Mouse (Mus musculus) right cerebral cortex, postnatal 25 days (tissue): ENCODE data around the gene Set.
"Not testable (repeated sequence)": the region's sequence is repeated elsewhere in the genome, so short reads cannot be mapped to it uniquely, and the experiment has no call there.

Experiments used
- DNase-seq: peaks from one replicate; pipeline ENCODE4 v3.0.0; 2022

Set gene

GRCm38 (mm10) chr2:30057223-30057904 lies at the start of gene Set:
Set (plus strand) TSS chr2:30057378.
- DNase-seq = no peak

DNA sequence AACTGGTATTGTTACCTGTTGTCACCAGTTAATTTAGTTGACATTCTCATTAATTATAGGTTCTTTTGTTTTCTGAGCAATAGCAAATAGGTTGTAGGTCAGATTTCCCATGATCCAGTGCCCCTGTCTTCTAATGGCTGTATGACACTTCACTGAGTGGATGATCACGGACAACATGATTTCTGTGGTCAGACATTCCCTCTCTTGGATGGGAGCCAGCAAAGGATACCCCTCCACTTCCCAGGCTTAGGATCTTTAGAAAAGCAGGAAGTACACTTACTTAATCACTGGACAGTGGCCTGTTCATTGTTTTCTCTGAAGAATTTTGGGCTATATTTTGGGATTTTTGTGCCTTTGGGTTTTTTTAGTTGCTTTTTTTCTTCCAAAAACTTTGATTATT lies 48.1 kb upstream of the Set start:
- no peak for DNase-seq

GRCm38 (mm10) chr2:30010840-30011281 lies 46.3 kb upstream of the Set start:
- DNase-seq = peak; percentile 28

DNA sequence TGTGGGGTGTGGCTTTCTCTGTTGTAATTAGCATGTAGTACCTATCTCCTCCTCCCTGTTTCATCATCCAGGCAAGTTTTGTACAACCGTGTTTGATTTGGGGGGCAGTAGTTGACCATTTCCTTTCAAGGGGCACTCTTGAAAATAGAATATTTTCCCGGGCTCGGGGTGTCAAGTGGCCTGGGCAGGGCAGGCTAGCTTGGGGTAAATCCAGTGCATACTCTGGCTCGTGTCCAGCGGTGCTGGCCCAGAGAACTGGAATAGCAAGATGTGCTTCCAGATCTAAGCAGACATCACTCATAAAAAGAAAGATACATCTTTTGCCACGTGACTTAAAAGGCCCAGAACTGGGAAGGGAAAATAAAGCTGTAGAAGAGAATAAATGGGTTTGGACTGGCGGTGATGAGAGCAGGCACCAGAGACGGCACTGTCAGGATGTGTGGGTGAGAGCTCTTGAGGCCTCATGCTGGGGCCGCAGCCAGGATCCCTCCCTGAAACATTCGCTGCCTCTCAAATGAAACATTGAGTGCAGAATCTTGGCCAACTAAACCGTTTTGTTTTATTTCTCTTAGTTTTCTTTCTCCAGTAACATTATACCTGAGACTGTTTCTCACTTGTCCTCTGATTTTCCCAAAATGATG lies 42.7 kb upstream of the Set start:
- no peak for DNase-seq

- DNase-seq = no peak
Observed at GRCm38 (mm10) chr2:30025454-30025853, 31.7 kb upstream of the Set start.

GRCm38 (mm10) chr2:30026997-30027396 lies 30.2 kb upstream of the Set start:
- DNase-seq = no peak

DNA sequence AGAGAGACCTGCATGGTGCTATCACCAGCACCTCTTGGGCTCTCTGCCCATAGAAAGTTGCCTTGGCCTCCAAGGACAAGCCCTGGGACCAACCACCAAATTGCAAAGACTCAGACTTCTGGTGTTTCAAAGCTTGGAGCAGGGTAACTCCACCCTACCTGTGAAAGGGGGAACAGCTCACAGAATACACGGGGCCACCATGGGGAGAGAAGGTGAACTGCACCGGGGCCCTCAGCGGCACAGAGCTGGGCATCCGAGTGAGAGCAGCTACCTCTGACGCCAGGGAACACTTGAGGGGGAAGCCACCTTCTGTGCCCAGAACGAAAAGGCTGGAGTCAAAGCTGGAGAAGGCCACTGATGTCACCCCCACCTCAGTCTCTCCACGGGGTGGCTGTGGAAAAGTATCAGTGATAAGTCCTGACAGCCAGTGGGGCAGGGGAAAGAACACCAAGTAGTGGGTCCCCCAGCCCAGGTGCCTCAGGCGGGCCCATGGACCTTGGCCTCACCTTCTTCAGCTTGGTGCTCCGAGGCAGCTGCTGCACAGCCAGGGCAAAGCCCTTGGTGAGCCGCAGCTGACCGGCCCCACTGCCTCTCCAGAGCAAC lies 24.8 kb upstream of the Set start:
- DNase-seq = peak; percentile 38

DNA sequence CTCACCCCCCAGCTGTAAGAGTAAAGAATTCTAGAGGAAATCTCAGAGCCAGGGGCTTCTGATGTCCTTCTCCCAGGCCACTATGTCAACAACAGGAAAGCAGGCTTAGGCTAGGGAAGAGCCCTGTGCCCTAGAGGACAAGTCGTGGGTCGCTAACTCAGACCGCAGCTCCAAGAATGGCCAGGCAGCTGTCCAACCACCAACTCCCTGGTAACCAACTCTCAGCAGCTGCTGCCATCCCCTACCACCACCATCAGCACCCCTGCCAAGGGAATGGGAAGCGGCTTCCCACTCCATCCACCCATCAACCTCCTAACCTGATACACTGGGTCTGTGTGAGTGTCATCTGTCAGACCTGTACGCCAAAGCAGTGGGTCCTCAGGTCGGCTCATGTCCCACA lies 24.2 kb upstream of the Set start:
- no peak for DNase-seq

GRCm38 (mm10) chr2:30037762-30038161 lies 19.4 kb upstream of the Set start:
- no peak for DNase-seq

DNA sequence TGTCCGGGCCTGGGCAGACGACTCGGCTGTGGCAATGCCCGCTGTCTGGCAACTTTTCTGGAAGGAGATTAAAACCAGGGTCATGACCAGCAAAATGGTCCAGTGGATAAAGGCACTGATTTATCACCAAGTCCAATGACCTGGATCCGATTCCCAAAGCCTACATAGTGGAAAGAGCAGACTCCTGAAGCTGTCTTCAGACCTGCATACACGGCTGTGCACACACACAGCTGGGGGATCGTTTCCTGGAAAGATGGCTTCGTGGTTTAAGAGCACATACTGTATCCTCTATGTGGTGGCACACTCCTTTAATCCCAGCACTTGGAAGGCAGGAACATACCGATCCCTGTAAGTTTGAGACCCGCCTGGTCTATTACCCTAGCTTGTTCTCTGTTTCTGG lies 18.8 kb upstream of the Set start:
- DNase-seq = no peak

- no peak for DNase-seq
Observed at GRCm38 (mm10) chr2:30039687-30040086, 17.5 kb upstream of the Set start.

DNA sequence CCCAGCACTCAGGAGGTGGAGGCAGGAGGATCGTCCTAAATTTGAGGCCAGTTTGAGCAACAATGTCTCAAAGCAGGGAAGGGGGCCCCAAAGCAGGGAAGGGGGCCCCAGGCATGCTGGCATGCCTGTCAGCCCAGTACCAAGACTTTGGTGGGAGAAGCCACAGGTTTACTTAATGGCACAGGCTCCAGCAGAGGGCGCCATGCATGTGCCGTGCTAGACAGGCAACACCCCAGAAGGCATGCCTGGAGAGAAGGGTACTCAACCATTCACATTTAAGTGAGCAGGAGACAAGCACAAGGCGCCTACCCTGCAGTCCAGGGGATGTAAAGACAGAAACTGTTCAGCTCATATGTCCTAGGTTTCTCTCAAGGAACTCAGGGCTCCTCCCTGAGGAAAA lies 14.7 kb upstream of the Set start:
- DNase-seq = peak; percentile 55

DNA sequence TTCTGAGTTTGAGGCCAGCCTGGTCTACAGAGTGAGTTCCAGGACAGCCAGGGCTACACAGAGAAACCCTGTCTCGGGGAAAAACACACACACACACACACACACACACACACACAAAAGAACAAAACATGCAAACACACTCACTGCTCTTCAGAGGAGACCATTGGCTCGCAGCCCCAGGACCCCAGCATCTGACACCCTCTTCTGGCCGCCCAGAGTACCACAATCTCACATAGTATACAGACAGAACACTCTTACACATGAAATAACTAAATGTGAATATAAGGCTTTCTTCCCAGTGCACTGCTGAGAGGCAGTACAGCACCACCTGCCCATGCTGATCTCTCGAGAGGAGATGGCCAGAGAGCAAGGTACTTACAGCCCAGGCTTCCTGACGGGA lies 12.6 kb upstream of the Set start:
- no peak for DNase-seq

DNA sequence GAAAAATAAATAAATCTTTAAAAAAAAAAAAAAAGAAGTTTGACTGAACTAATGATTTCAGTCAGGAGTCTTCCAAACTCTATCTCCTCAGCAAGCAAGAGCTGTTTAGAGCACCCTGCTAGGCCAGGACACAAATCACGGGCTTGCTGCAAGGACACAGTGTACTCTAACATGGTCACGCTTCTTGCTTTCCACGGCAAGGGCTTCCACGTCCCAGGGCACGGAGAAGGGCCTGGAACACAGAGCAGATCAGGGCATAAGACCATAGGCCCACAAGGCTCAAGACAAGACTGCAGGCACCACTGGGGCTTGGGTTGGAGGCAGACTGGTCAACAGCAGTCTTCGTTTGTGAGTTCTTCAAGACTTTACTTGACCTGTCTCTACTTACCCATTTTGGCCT lies 10.1 kb upstream of the Set start:
- DNase-seq = no peak

GRCm38 (mm10) chr2:30048101-30048501 lies 9.1 kb upstream of the Set start:
- DNase-seq = no peak

DNA sequence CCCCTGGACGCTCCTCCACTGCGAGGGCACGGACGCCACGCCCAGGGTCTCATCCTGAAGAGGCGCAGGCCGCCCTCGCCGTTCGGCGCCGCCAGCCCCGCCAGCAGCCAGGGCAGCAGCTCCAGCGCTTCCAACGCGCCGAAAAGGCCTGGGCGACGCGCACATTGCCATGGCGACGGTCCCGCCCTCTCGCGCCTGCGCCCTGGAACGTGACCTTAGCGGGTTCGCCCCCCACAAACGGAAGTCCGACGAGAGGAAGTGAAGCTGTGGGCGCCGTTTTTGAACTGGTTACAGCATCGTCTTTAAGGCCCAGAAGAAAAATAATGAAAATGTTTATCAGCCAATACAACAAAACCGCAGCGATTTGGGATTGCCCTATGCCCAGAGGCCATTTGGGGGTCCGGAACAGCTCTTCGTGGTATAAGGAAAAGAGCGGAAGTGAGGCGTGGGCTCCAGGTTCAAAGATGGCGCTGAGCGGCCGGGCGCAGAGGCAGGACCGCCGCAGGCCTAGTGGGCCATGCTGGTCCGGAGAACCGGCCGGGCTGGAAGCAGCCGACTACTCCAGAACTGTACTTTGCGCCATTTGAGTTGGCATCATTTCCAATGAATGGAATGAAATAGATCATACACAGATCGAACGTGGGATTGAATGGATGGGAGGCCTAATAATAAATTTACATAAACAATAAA lies 8.3 kb upstream of the Set start, which contains the start of gene Wdr34:
Wdr34 (minus strand) TSS at position 183 of the 690 bp plus-strand sequence.
- peak; percentile 97 for DNase-seq

DNA sequence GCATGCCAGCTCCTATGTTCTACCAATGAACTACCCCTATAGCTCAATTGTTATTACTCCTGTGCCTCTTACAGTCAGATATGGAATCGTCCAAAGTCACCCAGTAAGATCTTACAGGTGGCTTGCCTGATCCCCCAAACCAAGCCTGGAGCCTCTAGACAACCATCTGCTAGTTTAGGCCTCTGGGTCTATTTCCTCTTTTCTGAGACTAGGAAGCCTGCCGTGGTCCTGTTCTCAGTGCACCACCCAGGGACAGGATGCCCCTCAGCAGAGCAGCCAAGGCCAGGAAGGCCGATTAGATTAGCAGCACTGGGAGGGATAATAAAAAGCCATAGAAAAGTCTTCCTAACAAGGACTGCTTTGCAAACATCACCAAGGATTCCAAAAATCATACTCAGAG lies 7.3 kb upstream of the Set start:
- no peak for DNase-seq

- no peak for DNase-seq
Observed at GRCm38 (mm10) chr2:30051992-30052761, 5.0 kb upstream of the Set start.

DNA sequence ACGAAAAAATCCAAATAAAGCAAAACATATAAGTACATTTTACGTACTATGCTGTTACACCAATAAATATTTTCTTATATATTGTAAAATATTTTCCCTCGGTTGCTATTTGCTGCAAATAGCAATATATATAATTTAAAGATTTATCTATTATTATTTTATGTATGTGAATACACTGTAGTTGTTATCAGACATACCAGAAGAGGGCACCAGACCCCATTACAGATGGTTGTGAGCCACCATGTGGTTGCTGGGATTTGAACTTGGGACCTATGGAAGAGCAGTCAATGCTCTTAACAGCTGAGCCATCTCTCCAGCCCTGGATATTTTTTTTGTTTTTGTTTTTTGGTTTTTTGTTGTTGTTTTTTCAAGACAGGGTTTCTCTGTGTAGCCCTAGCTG lies 1.9 kb upstream of the Set start:
- not testable (repeated sequence) for DNase-seq

- no peak for DNase-seq
Observed at GRCm38 (mm10) chr2:30056736-30057135, 442 bp upstream of the Set start.

GRCm38 (mm10) chr2:30058418-30058817 lies 1.2 kb downstream of the Set start:
- DNase-seq = no peak

GRCm38 (mm10) chr2:30061215-30062166 lies 4.3 kb downstream of the Set start:
- DNase-seq = no peak
